Mouse (Mus musculus) monocyte, adult 5-6 weeks (primary cell): Measurements from ENCODE around the gene Tjp2. TPM values are rescaled to one million over a fixed set of nuclear protein-coding genes. Genes with fewer than 3 reads are reported as not detected.
"Not testable (repeated sequence)": the region's sequence is repeated elsewhere in the genome, so short reads cannot be mapped to it uniquely, and the experiment has no call there.

ENCODE experiments used
- ATAC-seq: fragments of 153-309, 156-312 bp; replicated peaks from 2 replicates; pipeline ENCODE4 v1.8.0; 2017; ENCODE audit warnings: mild to moderate bottlenecking; ENCODE audit not compliant: low TSS enrichment, insufficient number of reproducible peaks, severe bottlenecking, poor library complexity, low FRiP score
- total RNA-seq: library from RNA; stranded (forward); fragments of 200-1000, 200-491, 200-594 nt; gene quantifications from 3 replicates; pipeline ENCODE4 v1.2.3, GENCODE M21; 2017

The Tjp2 gene
- total RNA-seq, 1 experiment from 2014 or later, result 7.0 TPM

DNA sequence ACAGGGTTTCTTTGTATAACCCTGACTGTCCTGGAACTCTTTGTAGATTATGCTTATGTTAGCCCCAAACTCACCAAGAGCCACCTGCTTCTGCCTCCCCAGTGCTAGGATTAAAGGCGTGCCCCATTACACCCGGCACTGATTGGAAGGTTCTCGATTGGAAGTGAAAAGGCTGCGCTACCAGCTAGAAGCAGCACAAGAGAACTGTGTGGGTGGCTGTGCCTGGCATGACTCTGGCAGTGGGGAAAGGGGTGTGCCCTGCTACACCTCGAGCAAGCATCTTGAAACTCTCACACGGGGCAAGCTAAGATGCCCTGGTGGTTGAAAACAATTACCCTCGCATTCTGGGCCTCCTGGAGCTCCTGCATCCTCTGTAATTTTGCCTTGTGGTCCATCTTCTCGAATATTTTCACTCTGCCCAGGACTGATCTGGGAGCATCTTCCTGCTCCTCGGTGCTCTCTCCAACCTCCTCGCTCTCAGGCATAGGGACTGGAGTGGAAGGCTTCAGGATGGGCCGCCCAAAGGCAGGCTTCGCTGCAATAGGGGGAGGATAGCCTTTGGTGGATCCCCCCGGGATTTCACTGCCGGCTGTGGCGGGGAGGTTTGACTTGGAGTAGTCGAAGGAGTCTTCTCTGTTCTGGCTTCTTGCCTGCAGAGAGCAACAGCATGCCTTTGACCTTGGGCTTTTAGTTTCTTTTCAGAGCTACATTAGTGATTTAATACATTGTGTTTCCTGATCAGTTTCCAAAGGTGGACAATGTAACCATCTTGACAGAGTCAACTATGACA lies 127.0 kb downstream of the Tjp2 start:
- ATAC-seq, result no peak

DNA sequence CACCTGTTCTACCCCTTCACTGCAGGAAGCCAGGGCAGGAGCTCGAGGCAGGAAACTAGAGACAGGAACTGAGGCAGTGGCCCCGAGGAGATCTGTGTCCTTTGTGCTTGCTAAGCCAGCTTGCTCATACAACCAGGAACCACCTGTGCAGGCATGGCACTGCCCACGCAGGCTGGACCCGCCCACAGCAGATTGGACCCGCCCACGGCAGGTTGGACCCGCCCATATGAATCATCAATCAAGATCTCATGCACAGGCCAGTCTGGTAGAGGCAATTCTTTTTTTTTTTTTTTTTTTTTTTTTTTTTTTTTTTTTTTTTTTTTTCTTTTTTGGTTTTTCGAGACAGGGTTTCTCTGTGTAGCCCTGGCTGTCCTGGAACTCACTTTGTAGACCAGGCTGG lies 132.8 kb downstream of the Tjp2 start:
- ATAC-seq, result not testable (repeated sequence)

DNA sequence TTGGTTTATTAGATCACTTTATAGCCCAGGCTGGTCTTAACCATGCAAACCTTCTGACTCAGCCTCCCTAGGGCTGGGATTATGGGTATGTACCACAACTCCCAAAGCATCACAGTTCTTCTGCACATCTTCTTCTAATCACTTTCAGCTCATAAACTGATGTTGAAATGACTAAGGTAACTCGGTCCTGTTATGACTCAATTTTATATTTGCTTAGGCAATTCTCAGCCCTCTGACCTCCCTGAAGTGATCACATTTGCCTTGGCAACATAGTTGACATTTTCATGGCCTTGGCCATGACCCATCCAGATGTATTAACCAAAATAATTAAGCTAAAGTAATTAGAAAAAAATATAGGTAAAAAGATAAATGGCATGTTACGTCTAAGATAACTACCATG lies 134.5 kb downstream of the Tjp2 start:
- ATAC-seq, result no peak

DNA sequence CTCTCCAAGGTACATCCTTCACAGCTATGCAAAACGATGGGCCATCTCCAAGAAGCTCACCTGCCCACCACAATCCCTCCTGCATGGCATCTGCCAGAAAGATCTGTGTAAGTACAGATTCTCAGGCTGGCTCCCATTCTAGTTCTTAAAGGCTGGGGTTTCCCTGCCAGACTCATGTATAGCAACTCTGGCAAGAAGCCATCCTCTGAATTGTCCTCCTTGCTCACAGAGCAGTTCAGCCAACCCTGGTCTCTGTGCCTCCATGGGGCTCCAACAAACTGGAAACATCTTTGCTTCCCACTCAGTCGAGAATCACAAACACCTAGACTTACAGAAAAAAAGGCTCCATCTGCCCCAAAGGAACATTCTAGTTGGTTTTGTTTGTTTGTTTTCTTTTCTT lies 139.5 kb downstream of the Tjp2 start:
- no peak for ATAC-seq

DNA sequence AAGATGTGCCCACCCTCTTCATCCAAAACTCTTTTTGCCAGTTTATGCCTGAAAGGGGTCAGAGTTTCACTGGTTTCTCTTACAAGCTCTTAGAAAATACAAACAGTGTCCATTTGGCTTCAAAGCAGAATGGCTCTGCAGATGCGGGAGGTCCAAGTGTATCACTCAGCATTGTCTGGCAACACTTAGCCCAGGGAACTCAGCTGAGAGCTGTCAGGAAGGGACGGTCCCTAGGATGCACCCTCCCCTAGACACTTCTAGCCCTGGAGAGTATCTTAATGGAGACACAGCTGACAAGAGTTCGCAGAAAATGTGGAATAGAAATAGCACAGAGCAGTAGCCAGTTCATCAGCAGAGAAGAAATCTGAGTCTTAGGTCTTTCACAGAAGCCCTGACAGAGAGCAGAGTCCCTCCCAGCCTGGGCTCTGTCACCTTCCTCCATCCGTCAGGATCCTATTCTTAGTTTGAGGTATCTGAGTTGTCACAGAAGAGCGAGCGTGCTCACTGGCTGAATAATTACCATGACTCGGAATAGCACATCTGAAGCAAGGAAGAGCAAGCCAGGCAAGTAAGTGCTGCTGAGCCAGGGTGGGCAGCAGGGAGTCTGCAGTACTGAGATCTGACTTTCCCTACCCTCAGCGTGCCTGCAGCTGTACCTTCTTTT lies 144.3 kb downstream of the Tjp2 start:
- ATAC-seq, result no peak

DNA sequence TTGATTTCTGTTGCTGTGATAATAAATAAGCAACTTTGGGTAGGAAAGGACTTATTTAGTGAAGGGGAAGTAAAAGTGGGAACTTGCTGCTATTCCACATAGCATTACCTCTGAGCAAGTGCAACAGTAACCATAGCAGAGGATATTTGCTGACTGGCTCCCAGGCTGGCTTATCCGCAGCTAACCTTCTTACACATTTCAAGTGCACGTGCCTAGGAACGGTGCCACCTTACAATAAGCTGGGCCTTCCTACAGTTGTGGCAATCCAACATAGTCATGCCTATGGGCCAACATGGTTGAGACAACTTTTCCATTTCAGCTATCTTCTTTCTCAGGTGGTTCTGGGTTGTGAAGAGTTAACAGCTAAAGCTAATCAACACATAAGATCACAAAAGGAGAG lies 147.2 kb downstream of the Tjp2 start:
- no peak for ATAC-seq

DNA sequence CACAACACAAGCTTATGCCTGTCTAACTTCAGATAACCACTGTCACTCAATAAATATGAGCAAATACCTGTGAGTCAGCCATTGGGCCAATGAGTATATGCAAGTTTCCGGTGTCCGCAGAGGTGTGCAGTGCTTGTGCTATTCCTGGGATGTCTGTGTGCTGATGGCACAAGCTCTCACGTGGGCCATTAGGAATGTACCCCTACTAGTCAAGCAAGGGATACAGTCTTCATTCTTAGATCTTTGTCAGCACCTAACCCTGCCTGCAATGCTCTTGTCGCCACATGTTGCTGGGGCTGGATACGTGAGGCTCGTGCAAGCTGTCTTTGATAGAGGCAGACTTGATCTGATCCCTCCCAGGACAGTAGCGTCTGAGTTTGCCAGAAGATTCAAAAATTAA lies 148.3 kb downstream of the Tjp2 start:
- ATAC-seq, result no peak

DNA sequence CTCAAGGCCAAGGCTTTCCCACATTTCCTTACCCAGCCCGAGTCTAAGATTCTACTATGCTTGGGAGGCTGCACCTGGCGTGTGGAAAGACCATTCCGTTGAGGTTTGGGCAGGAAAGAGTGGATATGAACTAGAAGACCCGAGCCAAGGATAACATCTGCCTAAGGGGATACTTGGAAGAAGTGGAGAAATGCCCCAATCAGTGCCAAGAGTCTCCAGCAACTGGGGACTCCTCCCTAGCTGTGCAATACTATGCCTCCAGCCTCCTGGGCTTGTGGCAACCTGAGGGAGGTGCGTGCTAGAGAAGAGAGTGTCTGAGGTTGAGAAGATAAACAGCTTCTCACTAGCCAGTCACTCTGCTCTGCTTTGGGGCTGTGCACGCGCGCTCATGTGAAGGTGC lies 148.9 kb downstream of the Tjp2 start:
- no peak for ATAC-seq

DNA sequence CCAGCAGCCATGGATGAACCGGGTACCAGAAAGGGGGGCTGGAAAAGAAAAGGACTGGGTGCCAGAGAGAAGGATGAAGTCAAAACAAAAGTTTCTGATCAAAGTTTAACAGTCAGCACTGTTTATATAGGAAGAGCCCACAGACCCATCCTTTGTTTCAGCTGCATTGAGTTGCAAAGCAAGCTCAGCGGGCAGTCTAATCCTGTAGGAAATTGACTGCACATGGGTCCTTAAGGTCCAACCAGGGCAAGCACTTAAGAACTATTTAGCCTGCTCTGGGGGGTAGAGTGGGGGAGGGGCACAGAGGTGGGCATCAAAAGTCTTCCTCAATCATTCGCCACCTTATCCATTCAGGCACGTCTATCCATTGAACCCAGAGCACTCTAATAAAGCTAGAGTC lies 151.7 kb downstream of the Tjp2 start:
- no peak for ATAC-seq

DNA sequence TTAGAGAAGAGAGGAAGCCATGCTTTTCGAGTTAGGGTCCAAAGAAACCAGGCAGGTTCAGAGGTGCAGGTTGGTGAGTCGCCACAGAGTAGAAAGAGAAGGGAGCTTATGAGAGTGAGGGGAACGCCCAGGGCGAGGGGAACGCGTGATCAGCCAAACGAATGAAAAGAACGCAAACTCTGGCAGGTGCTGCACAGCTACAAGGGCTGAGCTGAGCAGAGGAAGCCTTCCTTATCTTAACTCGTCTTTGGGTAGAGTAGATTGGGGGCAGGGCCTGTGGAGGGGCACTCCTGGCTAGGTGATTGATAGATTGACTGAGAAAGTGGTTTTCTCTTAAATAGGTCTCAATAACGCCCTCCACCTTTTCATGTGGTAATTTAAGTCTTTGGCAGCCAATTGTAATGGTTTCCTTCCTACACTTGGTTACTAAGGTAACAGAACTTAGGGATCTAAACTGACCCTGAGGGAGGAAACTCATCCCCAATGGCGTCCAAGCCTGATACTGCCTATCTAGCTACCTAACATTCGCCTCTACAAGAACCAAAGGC lies 160.4 kb downstream of the Tjp2 start:
- ATAC-seq, result no peak

DNA sequence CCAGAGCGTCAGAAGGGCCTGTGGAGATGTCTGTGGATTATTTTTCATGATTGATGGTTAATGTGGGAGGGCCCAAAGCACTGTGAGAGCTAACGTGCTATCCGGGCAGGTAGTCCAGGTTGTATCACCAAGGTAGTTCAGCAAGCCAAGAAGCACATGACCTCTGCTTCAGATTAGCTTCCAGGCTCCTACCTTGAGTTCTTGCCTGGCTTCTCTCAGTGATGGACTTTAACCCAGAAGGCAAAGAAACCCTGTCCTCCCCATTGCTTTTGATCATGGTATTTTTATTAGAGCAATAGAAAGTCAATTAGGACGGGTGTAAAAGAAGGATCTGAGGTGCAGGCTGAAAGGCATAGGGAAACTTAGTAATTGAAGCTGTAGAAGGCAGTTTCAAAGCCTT lies 161.2 kb downstream of the Tjp2 start:
- no peak for ATAC-seq

DNA sequence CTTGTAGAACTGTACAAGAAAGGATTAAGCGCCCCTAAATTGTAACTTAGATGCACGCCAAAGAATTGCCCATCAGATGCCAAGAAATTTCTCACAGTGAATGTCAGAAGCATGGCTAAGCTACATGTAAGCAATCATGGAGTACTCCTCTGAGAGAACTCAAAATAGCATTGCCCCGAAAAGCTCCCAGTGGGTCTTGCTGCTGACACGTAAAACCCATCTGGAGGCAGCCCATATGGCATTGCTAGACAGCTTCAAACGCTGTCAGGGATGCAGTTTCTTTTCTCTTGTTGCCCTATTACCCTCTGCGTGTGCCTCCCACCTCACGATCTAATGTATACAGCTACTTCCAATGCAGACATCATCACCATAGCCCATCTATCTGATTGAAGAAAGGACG lies 166.0 kb downstream of the Tjp2 start:
- ATAC-seq, result no peak

DNA sequence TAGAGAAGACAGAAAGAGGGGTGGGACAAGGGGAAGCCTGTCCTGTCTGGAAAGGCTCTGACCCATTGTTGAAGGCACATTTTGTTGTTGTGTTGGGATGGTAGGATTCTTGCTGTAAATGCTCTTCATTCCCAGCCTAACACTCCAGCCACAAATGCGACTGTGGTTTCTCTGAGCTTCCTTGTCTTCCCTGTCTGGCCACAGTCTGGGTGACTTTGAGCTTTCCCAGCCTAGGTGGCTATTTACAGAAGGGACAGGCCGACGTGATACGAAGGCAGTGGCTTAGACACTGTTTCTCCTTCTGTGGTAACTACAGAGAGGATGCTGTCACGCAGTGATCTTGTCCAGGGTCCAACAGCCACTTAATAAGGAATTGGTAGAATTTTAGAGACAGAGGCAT lies 166.8 kb downstream of the Tjp2 start:
- no peak for ATAC-seq

DNA sequence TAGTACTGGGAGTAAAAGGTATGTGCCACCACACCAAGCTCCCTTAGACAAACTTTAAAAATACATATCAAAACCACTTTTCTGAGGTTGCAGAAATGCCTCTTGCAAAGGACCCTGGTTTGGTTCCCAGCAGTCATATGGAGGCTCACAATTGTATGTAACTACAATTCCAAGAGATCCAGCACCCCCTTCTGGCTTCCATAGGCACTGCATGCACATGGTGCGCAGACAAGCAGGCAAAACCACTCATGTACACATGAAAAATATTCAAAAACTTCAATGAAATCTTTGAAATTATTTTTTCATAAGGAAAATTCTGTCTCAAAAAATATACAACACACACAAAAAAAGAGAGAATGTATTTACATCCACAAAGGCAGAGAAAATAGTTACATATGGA lies 167.9 kb downstream of the Tjp2 start:
- ATAC-seq, result no peak

DNA sequence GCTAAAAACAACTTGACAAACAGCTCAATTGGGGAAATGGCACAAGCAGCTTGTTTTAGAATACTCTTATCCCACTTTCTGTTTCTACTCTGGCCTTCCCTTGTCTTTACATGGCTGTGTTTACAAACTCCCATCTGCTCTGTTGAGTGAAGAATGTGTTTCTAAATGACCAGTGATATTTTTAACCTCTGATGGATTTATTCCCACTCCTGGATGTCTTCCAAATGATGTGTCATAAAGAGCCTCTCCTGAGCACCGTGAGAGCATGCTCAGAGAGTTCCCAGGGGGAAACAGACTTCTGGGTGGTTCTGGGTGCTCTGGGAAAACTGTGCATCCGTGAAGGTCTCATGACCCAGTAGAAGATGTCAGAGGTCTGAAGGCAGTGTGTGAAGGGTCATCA lies 169.9 kb downstream of the Tjp2 start:
- no peak for ATAC-seq

DNA sequence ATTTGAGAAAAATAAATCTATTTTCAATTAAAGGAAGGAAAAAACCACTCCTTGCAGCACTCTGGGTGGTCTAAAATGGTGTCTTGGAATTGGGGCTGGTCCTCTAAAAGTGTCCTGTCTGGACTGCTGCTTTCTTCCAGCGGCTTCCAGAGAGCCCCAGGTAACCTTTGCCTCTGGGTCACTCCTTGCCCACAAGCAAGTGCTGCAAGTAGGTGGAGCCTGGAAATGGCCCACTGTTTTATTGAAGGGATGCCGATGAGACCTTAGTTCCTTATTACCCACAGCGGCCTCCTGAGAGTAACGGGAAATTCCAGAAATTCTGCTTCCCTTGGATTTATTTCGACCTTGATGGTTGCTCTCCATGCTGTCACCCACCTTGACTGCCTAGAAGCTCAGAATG lies 170.6 kb downstream of the Tjp2 start:
- no peak for ATAC-seq

DNA sequence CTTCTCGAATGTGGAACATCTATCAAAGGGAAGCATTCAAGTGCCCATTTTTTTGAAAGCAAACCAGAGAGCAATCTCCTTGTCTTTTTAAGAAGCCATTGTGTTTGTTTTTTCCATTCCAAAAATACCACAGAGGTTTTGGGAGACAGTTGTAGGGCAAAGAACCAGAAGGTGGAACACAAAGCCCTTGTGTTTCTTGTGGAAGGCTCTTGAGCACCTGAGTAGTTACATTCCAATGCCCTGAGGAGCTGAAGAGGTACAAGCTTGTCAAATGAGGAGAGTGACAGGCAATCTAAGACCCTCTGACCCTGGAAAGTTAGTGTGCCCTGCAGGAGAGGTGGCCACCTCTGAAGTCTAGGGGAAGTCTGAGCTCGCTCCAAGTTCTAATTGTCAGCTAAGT lies 174.3 kb downstream of the Tjp2 start:
- no peak for ATAC-seq

DNA sequence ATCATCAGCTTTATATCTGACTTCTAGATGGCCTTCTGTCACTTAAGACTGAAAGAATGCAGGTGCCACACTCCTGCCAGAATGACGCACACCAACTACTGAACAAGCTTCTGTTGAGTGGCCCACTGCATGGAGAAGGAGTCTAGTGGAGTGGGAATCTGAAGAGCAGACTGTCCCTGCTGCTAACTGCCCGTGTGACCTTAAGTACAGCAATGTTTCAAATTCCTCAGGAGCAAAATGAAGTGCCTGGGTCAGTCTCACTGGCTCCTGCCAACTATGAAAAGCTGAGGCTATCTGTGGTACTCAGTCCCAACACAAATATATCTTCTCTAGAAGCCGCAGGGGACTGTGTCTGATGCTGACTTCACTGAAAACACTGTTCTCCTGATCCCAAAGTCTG lies 175.5 kb downstream of the Tjp2 start:
- ATAC-seq, result no peak

DNA sequence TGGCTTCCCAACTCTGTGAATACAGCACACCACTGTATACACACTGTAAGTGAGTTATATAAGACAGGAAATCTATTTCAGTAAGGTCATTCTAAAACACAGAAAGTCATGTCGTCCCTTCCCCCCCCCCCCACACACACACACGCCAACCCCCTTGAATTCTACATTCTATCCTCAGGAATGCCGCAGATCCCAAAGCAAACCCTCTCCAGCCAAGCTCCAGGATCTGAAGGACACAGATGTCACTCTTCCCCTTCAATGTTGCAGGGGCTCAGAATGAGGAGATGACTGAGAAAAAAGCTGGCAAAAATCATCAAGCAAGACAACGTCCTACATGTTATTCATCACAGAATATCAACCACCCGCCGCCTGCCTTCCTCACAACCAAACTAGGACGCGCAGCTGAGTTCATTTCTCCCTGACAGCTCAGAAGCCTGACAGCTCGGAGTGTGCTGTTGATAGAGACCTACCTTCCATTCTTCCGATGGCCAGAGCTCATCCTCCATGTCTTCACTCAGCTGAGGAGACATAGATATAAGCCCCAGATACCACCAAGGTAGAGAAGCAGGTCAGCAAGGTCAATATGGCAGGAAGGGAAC lies 178.3 kb downstream of the Tjp2 start:
- ATAC-seq, result no peak
